Mouse (Mus musculus) kidney, postnatal 36 days (tissue): ENCODE data around the gene Dtd1.

ENCODE experiments used
- DNase-seq, 2 experiments: peaks; one replicate each; pipeline ENCODE4 v3.0.0; 2021 to 2022; ENCODE audit warnings: mixed read lengths in 2 of 2

Dtd1 gene

GRCm38 (mm10) chr2:144769556-144769955 is 169.9 kb downstream of the Dtd1 start:
- no peak for DNase-seq

- DNase-seq = no peak
These were observed 170.8 kb downstream of the Dtd1 start for GRCm38 (mm10) chr2:144770452-144770941.

- DNase-seq = no peak
These were observed 172.1 kb downstream of the Dtd1 start for GRCm38 (mm10) chr2:144771841-144772240.

GRCm38 (mm10) chr2:144774636-144775160 is 175.0 kb downstream of the Dtd1 start:
- DNase-seq = no peak

- no peak for DNase-seq
These were observed 175.9 kb downstream of the Dtd1 start for GRCm38 (mm10) chr2:144775626-144776025.

- DNase-seq = no peak
These were observed 179.6 kb downstream of the Dtd1 start for GRCm38 (mm10) chr2:144779263-144779662.

- peak; percentile 26 for DNase-seq
These were observed 181.0 kb downstream of the Dtd1 start for GRCm38 (mm10) chr2:144780731-144781130.

- peak; percentile 19 to 40 for DNase-seq
These were observed 182.2 kb downstream of the Dtd1 start for GRCm38 (mm10) chr2:144781871-144782270.

- DNase-seq = peak; percentile 35 to 39
These were observed 182.8 kb downstream of the Dtd1 start for GRCm38 (mm10) chr2:144782481-144782880.

GRCm38 (mm10) chr2:144783190-144783589 is 183.5 kb downstream of the Dtd1 start:
- no peak for DNase-seq

GRCm38 (mm10) chr2:144783831-144784230 is 184.1 kb downstream of the Dtd1 start:
- DNase-seq = no peak

GRCm38 (mm10) chr2:144791671-144792294 is 192.1 kb downstream of the Dtd1 start:
- DNase-seq = no peak

GRCm38 (mm10) chr2:144797515-144797914 is 197.8 kb downstream of the Dtd1 start:
- DNase-seq = peak; percentile 26 to 49

GRCm38 (mm10) chr2:144807766-144808754 is 208.4 kb downstream of the Dtd1 start:
- no peak for DNase-seq
